Mouse (Mus musculus): ENCODE measurements around the gene Snap29.
A peak's percentile ranks its signal among the peaks of the same experiment; 100 is the strongest.

Gene Snap29

DNA sequence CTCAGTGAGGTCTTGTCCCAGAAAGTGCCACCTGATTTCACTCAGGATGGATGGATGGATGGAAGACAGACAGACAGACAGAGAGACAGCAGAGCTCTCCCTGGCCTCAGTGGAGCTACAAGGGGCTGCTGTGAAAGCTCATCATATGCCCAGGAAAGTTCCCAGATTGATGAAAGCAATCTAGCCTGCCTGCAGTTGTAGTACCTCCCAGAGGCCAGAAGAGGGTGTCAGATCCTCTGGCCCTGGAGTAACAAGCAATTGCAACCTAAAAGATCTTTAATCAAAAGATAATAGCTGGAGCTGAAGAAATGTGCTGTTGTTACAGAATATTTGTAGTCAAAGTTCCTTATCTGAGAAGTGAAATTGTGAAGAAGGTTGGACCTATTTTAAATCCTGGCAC lies 68.3 kb downstream of the Snap29 start:
- DNase-seq (ENCODE audit: low spot score in 2 of 2), result peak in 1 of 2 experiments; percentile 46

DNA sequence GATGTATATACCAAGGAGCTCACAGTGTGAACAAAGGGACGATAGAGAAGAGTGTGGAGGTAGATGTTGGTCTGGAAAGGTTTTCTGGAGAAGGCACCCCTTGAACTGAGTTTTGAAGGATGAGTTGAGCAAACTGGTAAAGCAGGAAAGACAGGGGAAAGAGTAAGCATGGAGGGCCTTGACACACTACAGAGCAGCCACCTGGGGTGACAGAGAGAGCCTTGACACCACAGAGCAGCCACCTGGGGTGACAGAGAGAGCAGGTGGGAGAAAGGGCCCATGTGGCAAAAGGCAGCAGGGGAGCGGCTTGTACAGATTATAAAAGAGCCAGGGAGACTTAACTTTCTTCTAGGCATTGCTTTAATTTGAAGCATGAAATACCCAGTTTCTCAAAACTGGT lies 69.0 kb downstream of the Snap29 start:
- no peak for DNase-seq (ENCODE audit: low spot score in 2 of 2)

DNA sequence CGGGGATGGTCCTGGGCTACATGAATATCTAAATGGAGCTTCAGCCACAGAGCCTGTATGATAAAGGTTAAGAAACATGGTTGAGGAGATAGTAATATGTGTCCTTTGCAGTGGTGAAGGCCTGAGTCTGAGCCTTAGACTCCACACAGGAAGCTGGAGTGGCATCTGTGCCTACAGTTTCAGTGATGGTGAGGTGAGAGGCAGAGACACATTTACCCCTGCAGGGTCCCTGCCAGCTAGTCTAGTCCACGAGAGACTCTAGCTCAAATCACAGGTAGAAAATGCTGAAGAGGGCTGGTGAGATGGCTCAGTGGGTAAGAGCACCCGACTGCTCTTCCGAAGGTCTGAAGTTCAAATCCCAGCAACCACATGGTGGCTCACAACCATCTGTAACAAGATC lies 69.5 kb downstream of the Snap29 start:
- DNase-seq (ENCODE audit: low spot score in 2 of 2), result no peak

DNA sequence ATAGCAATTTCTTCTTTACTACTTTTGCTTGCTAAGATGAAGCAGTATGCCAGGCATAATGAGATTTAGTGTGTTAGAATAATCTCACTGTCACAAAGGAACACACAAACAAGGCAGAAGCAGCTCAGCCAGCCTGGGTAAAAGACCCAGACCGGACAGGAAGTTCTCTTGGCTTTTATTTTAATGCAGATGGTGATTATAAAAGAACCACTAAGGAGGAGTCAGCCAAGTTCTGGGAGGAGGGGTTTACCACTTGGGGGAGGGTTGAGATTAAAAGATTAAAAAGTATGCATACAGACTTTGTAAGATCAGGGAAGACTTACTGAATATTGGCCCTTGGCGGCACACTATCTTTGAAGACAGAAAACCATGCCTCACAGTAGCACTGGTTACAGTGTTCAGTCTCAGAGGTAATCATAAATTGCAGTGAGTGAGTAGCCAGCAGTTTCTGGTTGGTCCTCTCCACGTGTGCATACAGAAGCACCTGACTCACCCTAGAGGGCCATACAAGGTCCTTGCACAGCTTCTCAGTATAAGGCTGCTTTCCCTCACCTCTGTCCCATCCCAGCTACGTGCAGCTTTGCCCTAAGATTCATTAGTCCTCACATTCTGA lies 72.7 kb downstream of the Snap29 start:
- DNase-seq (ENCODE audit: low spot score in 2 of 2), result no peak
